Mouse (Mus musculus): ENCODE data around the gene Krt33b.

Krt33b gene

GRCm38 (mm10) chr11:100029768-100030167 lies at the start of gene Krt33b:
Gene Krt33b, minus strand, starts transcription at chr11:100029868.
- DNase-seq (ENCODE audit: low read depth, low spot score): no peak

GRCm38 (mm10) chr11:100073873-100074272 lies 44.2 kb upstream of the Krt33b start:
- no peak for DNase-seq (ENCODE audit: low read depth, low spot score)

GRCm38 (mm10) chr11:100067293-100068036 lies 37.8 kb upstream of the Krt33b start:
- no peak for DNase-seq (ENCODE audit: low read depth, low spot score)

GRCm38 (mm10) chr11:100066236-100067010 lies 36.8 kb upstream of the Krt33b start:
- DNase-seq (ENCODE audit: low read depth, low spot score): no peak

DNA sequence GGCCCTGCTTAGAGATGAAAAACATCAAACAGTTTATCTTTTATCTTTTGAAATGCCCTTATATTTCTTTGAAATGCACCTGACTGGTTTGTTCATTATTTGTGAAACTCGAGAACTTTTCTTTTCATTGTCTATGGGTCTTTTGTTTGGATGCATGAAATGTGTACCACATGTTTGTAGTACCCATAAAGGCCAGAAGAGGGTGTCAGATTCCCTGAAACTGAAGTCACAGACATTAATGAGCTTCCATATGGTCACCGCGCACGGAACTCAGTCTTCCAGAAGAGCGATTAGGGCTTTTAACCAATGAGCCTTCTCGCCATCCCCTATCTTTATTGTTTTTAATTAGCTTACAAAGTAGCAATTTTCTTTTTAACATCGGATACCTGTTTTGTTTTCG lies 29.2 kb upstream of the Krt33b start:
- DNase-seq (ENCODE audit: low read depth, low spot score): no peak

- DNase-seq (ENCODE audit: low read depth, low spot score): no peak
These were observed 26.3 kb upstream of the Krt33b start for GRCm38 (mm10) chr11:100055686-100056655.

DNA sequence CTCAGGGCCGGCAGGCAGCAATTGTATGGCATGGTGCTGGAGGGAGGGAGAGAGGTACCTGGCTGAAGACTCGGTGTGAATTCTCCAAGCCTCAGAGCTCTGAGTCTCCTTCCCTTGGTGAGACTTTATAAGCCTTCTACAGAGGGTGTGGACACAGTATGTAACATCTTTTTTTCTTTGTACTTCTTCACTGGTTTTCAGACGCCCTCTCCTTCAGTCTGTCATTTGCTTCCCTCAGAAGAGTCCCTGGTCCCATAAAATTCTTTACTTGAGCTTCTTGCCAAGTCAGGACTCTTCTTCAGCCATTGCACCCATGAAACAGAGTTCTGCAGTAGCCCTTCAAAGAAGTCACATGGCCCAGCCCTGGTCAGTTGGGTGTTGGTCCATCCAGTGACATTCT lies 20.8 kb upstream of the Krt33b start, which contains the start of gene Krt31:
Gene Krt31 (minus strand): TSS at position 101 of the 400 bp plus-strand sequence.
- no peak for DNase-seq (ENCODE audit: low read depth, low spot score)

- DNase-seq (ENCODE audit: low read depth, low spot score): no peak
These were observed 17.5 kb upstream of the Krt33b start for GRCm38 (mm10) chr11:100047193-100047592.

- no peak for DNase-seq (ENCODE audit: low read depth, low spot score)
These were observed 16.7 kb upstream of the Krt33b start for GRCm38 (mm10) chr11:100046303-100046866.

GRCm38 (mm10) chr11:100041454-100041853 lies 11.8 kb upstream of the Krt33b start, which contains the start of gene Krt34:
Gene Krt34, minus strand, starts transcription at chr11:100041554.
- DNase-seq (ENCODE audit: low read depth, low spot score): no peak

- no peak for DNase-seq (ENCODE audit: low read depth, low spot score)
These were observed 8.2 kb downstream of the Krt33b start for GRCm38 (mm10) chr11:100021438-100021837.

DNA sequence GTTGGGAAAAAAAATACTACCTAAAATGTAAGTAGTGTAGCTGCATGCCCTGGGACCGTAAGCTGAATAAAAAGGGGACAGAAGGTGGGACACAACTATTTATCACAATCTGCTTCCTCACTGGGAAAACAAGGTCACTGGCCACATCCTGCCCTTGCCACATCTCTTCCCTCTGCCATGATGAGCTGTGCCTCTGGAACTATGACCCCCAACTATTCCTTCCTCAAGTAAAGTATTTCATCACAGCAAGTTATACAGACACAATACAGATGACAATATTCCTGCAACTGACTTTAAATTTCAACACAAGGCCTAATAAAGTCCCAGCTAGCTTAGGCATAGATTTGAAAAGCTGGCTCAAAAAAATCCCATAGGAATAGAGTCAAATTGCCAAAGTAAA lies 10.2 kb downstream of the Krt33b start:
- no peak for DNase-seq (ENCODE audit: low read depth, low spot score)

- DNase-seq (ENCODE audit: low read depth, low spot score): no peak
These were observed 13.6 kb downstream of the Krt33b start, which contains the start of gene Krt33a for GRCm38 (mm10) chr11:100016112-100016511. Gene Krt33a, minus strand, starts transcription at chr11:100016212.

DNA sequence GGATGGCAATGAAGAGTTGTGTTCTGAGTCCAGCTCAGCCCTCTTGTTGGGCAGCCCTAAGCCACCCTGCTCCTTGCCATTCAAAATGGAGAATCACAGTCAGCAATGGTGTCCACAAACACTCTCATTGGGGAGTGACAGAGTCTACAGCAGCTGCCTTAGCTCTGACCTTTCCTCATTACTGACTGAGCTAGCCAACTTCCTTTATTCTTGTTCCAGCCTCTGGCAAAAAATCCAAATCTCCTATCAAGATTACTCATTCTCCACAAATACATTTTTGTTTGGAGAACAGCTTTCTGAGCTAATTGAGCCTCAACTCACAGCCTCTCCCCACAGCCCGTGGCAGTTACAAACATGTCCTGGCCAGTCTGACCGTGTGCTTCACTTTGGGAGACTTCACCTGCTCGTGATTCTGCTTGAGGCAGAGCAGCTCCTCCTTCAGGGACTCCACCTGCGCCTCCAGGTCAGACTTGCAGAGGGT lies 15.9 kb downstream of the Krt33b start:
- no peak for DNase-seq (ENCODE audit: low read depth, low spot score)

GRCm38 (mm10) chr11:100010682-100011081 lies 19.0 kb downstream of the Krt33b start:
- no peak for DNase-seq (ENCODE audit: low read depth, low spot score)

DNA sequence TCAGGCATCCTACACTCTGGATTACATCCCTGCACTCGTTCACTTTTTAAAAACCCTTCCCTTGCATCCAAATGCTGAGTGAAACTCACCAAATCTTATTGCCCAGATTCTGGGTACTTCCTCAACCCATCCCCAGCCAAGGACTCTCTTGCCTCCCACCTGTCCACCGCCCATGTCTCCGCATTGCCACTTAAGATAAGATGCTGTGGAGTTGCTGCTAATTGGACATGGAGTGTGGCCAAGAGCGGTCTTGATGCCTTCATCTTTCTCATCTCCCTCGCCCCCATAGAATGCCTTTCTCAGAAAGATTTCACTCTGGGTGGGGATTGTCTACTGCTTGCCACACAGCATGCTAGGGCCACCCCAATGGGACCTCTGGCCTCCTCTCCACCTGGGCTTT lies 21.3 kb downstream of the Krt33b start:
- no peak for DNase-seq (ENCODE audit: low read depth, low spot score)

DNA sequence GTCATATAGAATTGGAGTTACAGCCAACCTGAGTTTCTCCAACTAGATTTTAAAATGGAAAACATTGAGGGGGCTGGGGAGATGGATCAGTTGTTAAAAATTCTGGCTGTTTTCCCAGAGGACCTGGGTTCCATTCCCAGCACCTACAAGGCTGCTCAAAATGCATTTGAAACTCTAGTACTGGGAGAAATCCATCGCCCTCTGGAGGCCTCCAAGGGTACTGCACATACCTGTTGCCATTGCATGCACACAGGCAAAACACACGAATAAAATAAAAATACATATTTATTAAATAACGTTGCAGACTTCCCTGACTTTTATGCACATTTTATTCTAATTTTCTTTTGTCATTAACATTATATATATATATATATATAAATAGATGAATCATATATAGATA lies 23.0 kb downstream of the Krt33b start:
- DNase-seq (ENCODE audit: low read depth, low spot score): no peak

DNA sequence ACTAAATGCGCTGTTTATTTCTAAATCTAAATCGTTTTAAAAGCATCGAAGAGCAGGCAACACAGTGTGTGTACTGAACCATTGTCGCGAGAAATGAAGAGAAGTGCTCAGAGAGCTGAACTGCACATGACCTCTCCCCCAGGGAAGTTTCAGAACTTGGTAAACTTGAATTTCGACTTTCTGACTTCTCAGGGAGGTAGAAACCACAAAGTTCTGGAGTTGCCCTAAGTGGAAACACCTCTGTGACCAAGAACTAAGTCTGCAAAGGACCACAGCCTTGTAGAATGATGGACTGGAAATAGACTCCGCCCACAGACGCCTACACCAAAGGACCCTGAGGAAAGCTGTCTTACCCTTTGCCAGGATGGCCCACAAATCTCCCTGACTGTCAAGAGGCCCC lies 23.8 kb downstream of the Krt33b start:
- no peak for DNase-seq (ENCODE audit: low read depth, low spot score)

- no peak for DNase-seq (ENCODE audit: low read depth, low spot score)
These were observed 24.8 kb downstream of the Krt33b start for GRCm38 (mm10) chr11:100004846-100005245.

DNA sequence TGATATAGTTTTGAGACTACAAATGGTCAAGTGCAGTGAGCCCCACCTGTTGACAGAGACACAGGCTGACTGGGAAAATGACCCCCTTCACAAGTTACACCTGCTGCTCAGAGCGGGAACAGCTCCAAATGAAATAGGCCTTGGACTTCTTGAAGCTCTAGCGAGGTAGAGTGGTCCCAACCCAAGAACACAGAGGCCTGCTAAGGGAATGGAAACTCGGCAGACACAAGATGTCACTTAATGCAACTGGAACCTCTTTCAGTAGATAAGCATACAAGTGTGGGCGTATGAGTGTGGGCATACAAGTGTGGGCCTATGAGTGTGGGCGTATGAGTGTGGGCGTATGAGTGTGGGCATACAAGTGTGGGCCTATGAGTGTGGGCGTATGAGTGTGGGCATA lies 30.6 kb downstream of the Krt33b start:
- no peak for DNase-seq (ENCODE audit: low read depth, low spot score)

DNA sequence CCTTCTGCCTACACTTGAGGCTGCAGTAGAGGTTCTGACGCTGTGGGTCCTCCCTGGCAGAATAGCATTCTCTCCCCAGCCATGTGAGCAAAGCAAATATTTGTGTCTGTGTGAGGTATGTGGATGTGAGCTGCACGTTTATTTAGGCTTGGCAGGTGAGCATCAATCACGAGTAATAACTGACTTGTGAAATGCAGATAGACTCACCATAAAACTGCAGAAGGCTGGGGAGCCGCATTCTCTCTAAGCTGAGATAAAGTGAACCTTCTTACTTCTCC lies 35.3 kb downstream of the Krt33b start:
- no peak for DNase-seq (ENCODE audit: low read depth, low spot score)
